Mouse (Mus musculus) cortical plate, adult 2 months (tissue): ENCODE results near the gene Spire2. TPM values are rescaled to one million over a fixed set of nuclear protein-coding genes. Genes with fewer than 3 reads are reported as not detected.
A peak's percentile ranks its signal among the peaks of the same experiment; 100 is the strongest.

Source experiments
- H3K27ac ChIP-seq: fragments of 200-500 bp; 2 replicates; pipeline ENCODE4 v1.5.1; 2012; ENCODE audit warnings: low read length, control low read depth, inconsistent platforms; ENCODE audit not compliant: insufficient read depth
- H3K4me1 ChIP-seq: fragments of 200-500 bp; 2 replicates; pipeline ENCODE4 v1.6.1; 2011; ENCODE audit warnings: low read length; ENCODE audit not compliant: control insufficient read depth, insufficient read depth
- H3K4me3 ChIP-seq: fragments of 200-500 bp; 2 replicates; pipeline ENCODE4 v1.5.1; 2011; ENCODE audit warnings: mild to moderate bottlenecking, low read length, control low read depth; ENCODE audit not compliant: insufficient read depth
- CTCF ChIP-seq: fragments of 200-500 bp; IDR thresholded peaks from 2 replicates; pipeline ENCODE4 v1.5.1; 2011; ENCODE audit warnings: mild to moderate bottlenecking, control low read depth, low read length; ENCODE audit not compliant: insufficient read depth; ENCODE audit errors: extremely low read depth
- POLR2A ChIP-seq: fragments of 200-500 bp; IDR thresholded peaks from 2 replicates; pipeline ENCODE4 v1.6.1; 2011; ENCODE audit warnings: mild to moderate bottlenecking, low read length, control low read depth; ENCODE audit not compliant: insufficient read depth; ENCODE audit errors: extremely low read depth
- polyA plus RNA-seq: library from polyadenylated mRNA; depleted of rRNA; stranded (reverse); fragments of >200 nt; gene quantifications from 2 replicates; pipeline ENCODE4 v1.2.3, GENCODE M21; 2012

Gene Spire2
- polyA plus RNA-seq, 1 experiment: 18.9 TPM

GRCm38 (mm10) chr8:123373403-123374238, 41.1 kb downstream of the Spire2 start, which contains the start of gene Tcf25:
TSS of gene Tcf25 (plus strand) at chr8:123373753.
- TF ChIP-seq CTCF (0 out of 2 replicates have a peak, but pooled peaks have one; percentile 10), POLR2A (peak; percentile 74; the same call in 1 of the 2 replicates)
- Histone ChIP-seq H3K27ac (peak within 1 kb of the TSS; percentile 97), H3K4me3 (peak within 1 kb of the TSS; percentile 94), H3K4me1 (peaks cover 10% of the 10 kb centered on the region)

DNA sequence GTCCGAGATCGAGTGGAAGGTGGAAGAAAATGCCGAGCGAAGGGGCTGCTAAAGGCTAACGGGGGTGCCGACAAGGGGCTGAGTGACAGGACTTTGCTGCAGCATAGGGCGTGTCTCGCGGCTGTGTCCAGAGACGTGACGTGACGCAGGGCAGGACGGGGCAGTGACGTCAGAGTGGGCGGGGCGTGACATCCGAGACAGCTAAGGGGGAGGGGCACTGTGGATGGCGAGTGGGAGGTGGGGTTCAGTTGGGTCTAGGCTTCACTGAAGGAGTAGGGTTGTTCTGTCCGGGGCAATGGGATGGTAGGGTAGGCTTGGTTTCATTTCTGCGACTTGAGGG, 41.7 kb downstream of the Spire2 start:
- Histone ChIP-seq H3K4me3 (peak overlapping the region; percentile 94), H3K27ac (peak overlapping the region; percentile 97), H3K4me1 (peaks cover 10% of the 10 kb centered on the region)
- TF ChIP-seq POLR2A (peak; percentile 77), CTCF (no peak)

DNA sequence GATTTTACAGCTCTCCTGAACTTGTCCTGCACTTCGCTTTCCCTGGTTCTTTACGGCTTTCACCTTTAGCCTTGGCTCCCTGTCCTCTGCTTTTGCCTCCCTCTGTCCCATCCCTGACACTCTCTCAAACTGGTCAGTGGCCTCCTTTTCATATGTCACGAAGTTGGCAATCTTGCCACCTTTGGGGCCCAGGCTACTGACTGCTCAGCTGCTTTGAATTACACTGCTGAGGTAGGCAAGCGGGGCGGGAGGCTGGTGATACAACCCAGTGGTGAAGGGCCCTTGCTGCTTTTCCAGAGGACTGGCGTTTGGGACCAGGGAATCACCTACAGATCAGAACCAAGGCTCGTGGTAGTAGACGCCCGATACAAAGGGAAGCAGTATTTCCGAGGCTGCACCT, 43.2 kb downstream of the Spire2 start:
- no peak overlapping the region for H3K4me3 ChIP-seq
- H3K4me1 ChIP-seq: peaks cover 10% of the 10 kb centered on the region
- TF ChIP-seq CTCF: no peak
- TF ChIP-seq POLR2A: no peak
- H3K27ac ChIP-seq: no peak overlapping the region

GRCm38 (mm10) chr8:123376106-123376505, 43.6 kb downstream of the Spire2 start:
- H3K4me1 ChIP-seq: peaks cover 10% of the 10 kb centered on the region
- H3K27ac ChIP-seq: no peak overlapping the region
- TF ChIP-seq CTCF: no peak
- TF ChIP-seq POLR2A: no peak
- no peak overlapping the region for H3K4me3 ChIP-seq

GRCm38 (mm10) chr8:123381711-123382110, 49.2 kb downstream of the Spire2 start:
- Histone ChIP-seq H3K4me3 (no peak overlapping the region), H3K4me1 (no peaks in the 10 kb centered on the region), H3K27ac (no peak overlapping the region)
- TF ChIP-seq POLR2A (no peak), CTCF (no peak)

DNA sequence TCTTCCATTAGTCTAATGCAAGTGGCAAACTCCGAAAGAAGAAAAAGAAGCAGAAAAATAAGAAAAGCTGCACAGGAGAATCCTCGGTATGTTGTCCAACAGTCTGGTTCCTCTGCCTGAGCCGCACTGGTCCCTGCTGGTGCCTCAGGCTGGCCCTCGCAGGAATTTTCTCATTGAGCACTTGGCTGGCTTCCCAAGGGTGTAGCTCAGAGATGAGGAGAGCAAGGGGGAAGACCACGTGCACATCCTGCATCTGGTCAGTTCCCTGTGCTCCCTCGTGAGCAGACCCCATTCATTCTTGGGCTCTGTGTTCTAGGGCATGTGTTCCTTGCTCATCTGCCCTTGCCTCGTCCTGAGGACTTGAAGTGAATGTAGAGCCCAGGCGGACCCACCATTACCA, 50.0 kb downstream of the Spire2 start:
- no peak for TF ChIP-seq POLR2A
- no peak for TF ChIP-seq CTCF
- H3K4me3 ChIP-seq: no peak overlapping the region
- no peaks in the 10 kb centered on the region for H3K4me1 ChIP-seq
- no peak overlapping the region for H3K27ac ChIP-seq

GRCm38 (mm10) chr8:123384883-123385540, 52.5 kb downstream of the Spire2 start:
- peak; percentile 32; the same call in 1 of the 2 replicates for TF ChIP-seq CTCF
- no peak for TF ChIP-seq POLR2A
- H3K27ac ChIP-seq: no peak overlapping the region
- no peak overlapping the region for H3K4me3 ChIP-seq
- H3K4me1 ChIP-seq: no peaks in the 10 kb centered on the region

- TF ChIP-seq POLR2A: no peak
- no peak for TF ChIP-seq CTCF
- Histone ChIP-seq H3K27ac (no peak overlapping the region), H3K4me3 (no peak overlapping the region), H3K4me1 (no peaks in the 10 kb centered on the region)
Measured at GRCm38 (mm10) chr8:123387041-123387440, 54.5 kb downstream of the Spire2 start.

DNA sequence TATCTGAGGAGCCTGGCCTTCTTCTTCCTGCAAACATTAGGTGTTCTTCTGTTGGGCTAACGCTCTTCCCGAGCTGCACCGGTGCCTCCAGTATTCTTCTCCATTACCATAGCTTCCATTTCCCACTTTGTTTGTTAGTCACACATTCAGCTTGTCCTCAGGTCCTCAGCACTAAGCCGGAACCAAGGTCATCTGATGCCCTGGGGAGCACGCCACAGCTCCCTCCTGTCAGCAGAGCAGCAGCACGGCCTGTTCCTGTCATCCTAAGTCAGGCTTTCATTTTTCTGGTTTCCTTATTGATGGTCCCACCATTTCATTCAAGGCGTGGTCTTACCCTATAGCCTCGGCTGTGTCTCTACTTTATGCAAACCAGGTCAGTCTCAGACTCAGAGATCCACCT, 55.3 kb downstream of the Spire2 start:
- no peak overlapping the region for H3K27ac ChIP-seq

GRCm38 (mm10) chr8:123389026-123389425, 56.5 kb downstream of the Spire2 start:
- Histone ChIP-seq H3K27ac (no peak overlapping the region), H3K4me1 (no peaks in the 10 kb centered on the region), H3K4me3 (no peak overlapping the region)
- TF ChIP-seq CTCF: no peak

More for the DNA sequence above, 55.3 kb downstream of the Spire2 start:
- H3K4me1 ChIP-seq: no peaks in the 10 kb centered on the region
- TF ChIP-seq CTCF: no peak
- H3K4me3 ChIP-seq: no peak overlapping the region
